Mouse (Mus musculus) layer of hippocampus, postnatal 10 days (tissue): ENCODE data around the gene Plcb4. TPM values are rescaled to one million over a fixed set of nuclear protein-coding genes. Genes with fewer than 3 reads are reported as not detected.
A peak's percentile ranks its signal among the peaks of the same experiment; 100 is the strongest.
"Not testable (repeated sequence)": the region's sequence is repeated elsewhere in the genome, so short reads cannot be mapped to it uniquely, and the experiment has no call there.

ENCODE experiments used
- DNase-seq, 2 experiments: peaks; one replicate each; pipeline ENCODE4 v3.0.0; 2021; ENCODE audit warnings: low spot score in 2 of 2
- total RNA-seq, 2 experiments: library from RNA; stranded (reverse); gene quantifications; 2 replicates each; pipeline ENCODE4 v1.2.3; 2021

Gene Plcb4
- total RNA-seq, 2 experiments from 2014 or later = 20.2 to 23.7 TPM

- DNase-seq = no peak
Measured at GRCm38 (mm10) chr2:135886081-135886679, 227.4 kb downstream of the Plcb4 start.

- no peak for DNase-seq
Measured at GRCm38 (mm10) chr2:135887805-135888204, 229.0 kb downstream of the Plcb4 start.

GRCm38 (mm10) chr2:135888206-135888605 lies 229.4 kb downstream of the Plcb4 start:
- no peak for DNase-seq

- no peak for DNase-seq
Measured at GRCm38 (mm10) chr2:135888767-135889166, 230.0 kb downstream of the Plcb4 start.

GRCm38 (mm10) chr2:135890083-135890482 lies 231.3 kb downstream of the Plcb4 start:
- DNase-seq = no peak

GRCm38 (mm10) chr2:135891097-135891496 lies 232.3 kb downstream of the Plcb4 start:
- DNase-seq = no peak

- no peak for DNase-seq
Measured at GRCm38 (mm10) chr2:135891686-135892085, 232.9 kb downstream of the Plcb4 start.

- DNase-seq = no peak
Measured at GRCm38 (mm10) chr2:135894582-135894981, 235.8 kb downstream of the Plcb4 start.

- no peak for DNase-seq
Measured at GRCm38 (mm10) chr2:135898025-135898424, 239.2 kb downstream of the Plcb4 start.

- not testable (repeated sequence) for DNase-seq
Measured at GRCm38 (mm10) chr2:135899931-135900330, 241.1 kb downstream of the Plcb4 start.

GRCm38 (mm10) chr2:135901015-135901414 lies 242.2 kb downstream of the Plcb4 start:
- no peak for DNase-seq

- DNase-seq = no peak
Measured at GRCm38 (mm10) chr2:135904262-135904661, 245.5 kb downstream of the Plcb4 start.

GRCm38 (mm10) chr2:135904791-135905190 lies 246.0 kb downstream of the Plcb4 start:
- no peak for DNase-seq

GRCm38 (mm10) chr2:135914343-135915261 lies 255.8 kb downstream of the Plcb4 start:
- no peak for DNase-seq

GRCm38 (mm10) chr2:135915928-135916327 lies 257.1 kb downstream of the Plcb4 start:
- DNase-seq = no peak

GRCm38 (mm10) chr2:135917000-135917399 lies 258.2 kb downstream of the Plcb4 start:
- DNase-seq = no peak

GRCm38 (mm10) chr2:135918116-135918515 lies 259.3 kb downstream of the Plcb4 start:
- no peak for DNase-seq

GRCm38 (mm10) chr2:135919641-135920040 lies 260.8 kb downstream of the Plcb4 start:
- DNase-seq = no peak

- peak; percentile 48 to 68 for DNase-seq
Measured at GRCm38 (mm10) chr2:135926660-135927343, 268.0 kb downstream of the Plcb4 start.

- peak; percentile 16 to 21 for DNase-seq
Measured at GRCm38 (mm10) chr2:135929021-135929720, 270.4 kb downstream of the Plcb4 start.

- DNase-seq = no peak
Measured at GRCm38 (mm10) chr2:135930696-135931095, 271.9 kb downstream of the Plcb4 start.
